ENCODE assay signal across 8 mouse cellular contexts in genomic region chr8:111939516-111940142, GRCm38 (mm10). TPM values are rescaled to one million over a fixed set of nuclear protein-coding genes. Genes with fewer than 3 reads are reported as not detected.
A peak's percentile ranks its signal among the peaks of the same experiment; 100 is the strongest.
DNase-seq lines count a peak whose midpoint lies in the region; ATAC-seq lines count a peak whose summit lies in the region.

No protein-coding gene starts in this region.

- H3K9ac ChIP-seq in intestine, embryonic 16.5 days (ENCODE audit: low read depth, low read length), result peak overlapping the region; percentile 50; the same call in 1 of the 2 replicates
- no peak overlapping the region for H3K9ac ChIP-seq in neural tube, embryonic 14.5 days (replicated peaks; ENCODE audit: low read depth, low read length)

- H3K27ac ChIP-seq in intestine, embryonic 16.5 days (ENCODE audit: low read length), result peak overlapping the region; percentile 80
- H3K27ac ChIP-seq in neural tube, embryonic 14.5 days (ENCODE audit: low read depth, low read length), result peak overlapping the region; percentile 58; the same call in 1 of the 2 replicates

- intact Hi-C loops in gastrocnemius, postnatal 36 days (cut with DNase I), result no loop called here

- 3% methylated on average over 10 of the region's 10 CpGs for WGBS in intestine, embryonic 16.5 days
- 11% methylated on average over 10 of the region's 10 CpGs for WGBS in neural tube, embryonic 14.5 days

- H3K9me3 ChIP-seq in intestine, embryonic 16.5 days (ENCODE audit: control insufficient read depth, low read length), result no peaks in the 10 kb centered on the region
- no peaks in the 10 kb centered on the region for H3K9me3 ChIP-seq in neural tube, embryonic 14.5 days (ENCODE audit: control insufficient read depth, low read length)

- peak; percentile 94 for ATAC-seq in intestine, embryonic 16.5 days
- peak; percentile 47; the same call in 1 of the 2 replicates for ATAC-seq in neural tube, embryonic 14.5 days (ENCODE audit: low read depth)

- peak overlapping the region; percentile 77 for H3K4me2 ChIP-seq in intestine, embryonic 16.5 days (ENCODE audit: low read depth, low read length)
- H3K4me2 ChIP-seq in neural tube, embryonic 14.5 days (ENCODE audit: low read depth, low read length), result peak overlapping the region; percentile 99

- H3K4me1 ChIP-seq in intestine, embryonic 16.5 days (ENCODE audit: control insufficient read depth, insufficient read depth, low read length), result peaks cover 12% of the 10 kb centered on the region; the same call in 1 of the 2 replicates
- H3K4me1 ChIP-seq in neural tube, embryonic 14.5 days (ENCODE audit: control insufficient read depth, insufficient read depth, low read length), result peaks cover 14% of the 10 kb centered on the region

- H3K4me3 ChIP-seq in intestine, embryonic 16.5 days (ENCODE audit: low read length), result peak overlapping the region; percentile 93
- H3K4me3 ChIP-seq in neural tube, embryonic 14.5 days (ENCODE audit: low read depth, low read length), result peak overlapping the region; percentile 93

- peak; percentile 77 for DNase-seq in 3134 (ENCODE audit: extremely low read depth, insufficient read length, low spot score)
- peak; percentile 86 for DNase-seq in MN1 (ENCODE audit: low spot score)
- DNase-seq in cerebellum, postnatal 10 days, result peak; percentile 65 to 69
- DNase-seq in gastrocnemius, postnatal 36 days, result peak; percentile 18 to 19
- DNase-seq in lung, adult 18-20 months, result peak; percentile 75 to 82
- peak; percentile 36 for DNase-seq in urinary bladder, postnatal 25 days (ENCODE audit: low spot score)

- H3K27me3 ChIP-seq in intestine, embryonic 16.5 days (replicated peaks; ENCODE audit: control insufficient read depth, insufficient read depth, low read length), result no peaks in the 10 kb centered on the region
- no peaks in the 10 kb centered on the region for H3K27me3 ChIP-seq in neural tube, embryonic 14.5 days (ENCODE audit: control insufficient read depth, insufficient read depth, low read length)

- no peaks in the 10 kb centered on the region for H3K36me3 ChIP-seq in intestine, embryonic 16.5 days (ENCODE audit: control insufficient read depth, insufficient read depth, low read length)
- peaks cover 7% of the 10 kb centered on the region; the same call in 1 of the 2 replicates for H3K36me3 ChIP-seq in neural tube, embryonic 14.5 days (ENCODE audit: control insufficient read depth, insufficient read depth, low read length)

RNA-seq across cellular contexts. Expression of gene Gabarapl2, which starts 0.9 kb away (rescaled TPM):
- 10 to 100 TPM; 90.1 to 93.5 TPM for total RNA-seq in gastrocnemius, postnatal 36 days (2021)
- polyA plus RNA-seq in intestine, embryonic 16.5 days (2015; fragmentation: Nextera tagmentation; extraction: Ambion mirVana), result 208 and 212 TPM in 2 replicates
- 486 and 487 TPM in 2 replicates for polyA plus RNA-seq in neural tube, embryonic 14.5 days (2014; fragmentation: Nextera tagmentation; extraction: Ambion mirVana)

RNA-seq across cellular contexts. Expression of gene Tmem231, which starts 5.9 kb away (rescaled TPM):
- 1 to 10 TPM in 1 of 2 experiments, under 1 TPM in 1; 0.86 to 1.1 TPM for total RNA-seq in gastrocnemius, postnatal 36 days (2021)
- polyA plus RNA-seq in intestine, embryonic 16.5 days (2015; fragmentation: Nextera tagmentation; extraction: Ambion mirVana), result 8.6 and 8.9 TPM in 2 replicates
- 14.8 and 15.6 TPM in 2 replicates for polyA plus RNA-seq in neural tube, embryonic 14.5 days (2014; fragmentation: Nextera tagmentation; extraction: Ambion mirVana)

RNA-seq across cellular contexts. Expression of gene Chst5, which starts 29.4 kb away (rescaled TPM):
- under 1 TPM; 0.10 to 0.20 TPM for total RNA-seq in gastrocnemius, postnatal 36 days (2021)
- 0.97 and 1.4 TPM in 2 replicates for polyA plus RNA-seq in intestine, embryonic 16.5 days (2015; fragmentation: Nextera tagmentation; extraction: Ambion mirVana)
- polyA plus RNA-seq in neural tube, embryonic 14.5 days (2014; fragmentation: Nextera tagmentation; extraction: Ambion mirVana), result 2.7 and 3.2 TPM in 2 replicates

RNA-seq across cellular contexts. Expression of gene Adat1, which starts 52.5 kb away (rescaled TPM):
- total RNA-seq in gastrocnemius, postnatal 36 days (2021), result 1 to 10 TPM; 1.6 to 2.3 TPM
- 6.7 and 7.6 TPM in 2 replicates for polyA plus RNA-seq in intestine, embryonic 16.5 days (2015; fragmentation: Nextera tagmentation; extraction: Ambion mirVana)
- polyA plus RNA-seq in neural tube, embryonic 14.5 days (2014; fragmentation: Nextera tagmentation; extraction: Ambion mirVana), result 7.2 and 8.5 TPM in 2 replicates

Comparison
In these comparisons a context has a peak if more than half of its experiments do, and no peak if none do; other contexts are left out.
1. Peak in every context shown above with its lines: DNase-seq, ATAC-seq, H3K4me3 ChIP-seq and H3K27ac ChIP-seq.
2. DNase-seq: peak in every context shown above with its lines; median percentile 86 in MN1; 78 in lung, adult 18-20 months; 77 in 3134; 67 in cerebellum, postnatal 10 days; 36 in urinary bladder, postnatal 25 days; 18 in gastrocnemius, postnatal 36 days.